Mouse (Mus musculus) v-Abl transformed pro-B cells (cell line): ENCODE results near the gene Cyp2s1.

Experiments used
- in situ Hi-C, 2 experiments: fragments of 400-800 bp; cut with MboI; formaldehyde crosslinking; loops; one replicate each; pipeline ENCODE4 v1.15.1; 2025; ENCODE audit not compliant: unreplicated experiment in 2 of 2

Gene Cyp2s1

DNA sequence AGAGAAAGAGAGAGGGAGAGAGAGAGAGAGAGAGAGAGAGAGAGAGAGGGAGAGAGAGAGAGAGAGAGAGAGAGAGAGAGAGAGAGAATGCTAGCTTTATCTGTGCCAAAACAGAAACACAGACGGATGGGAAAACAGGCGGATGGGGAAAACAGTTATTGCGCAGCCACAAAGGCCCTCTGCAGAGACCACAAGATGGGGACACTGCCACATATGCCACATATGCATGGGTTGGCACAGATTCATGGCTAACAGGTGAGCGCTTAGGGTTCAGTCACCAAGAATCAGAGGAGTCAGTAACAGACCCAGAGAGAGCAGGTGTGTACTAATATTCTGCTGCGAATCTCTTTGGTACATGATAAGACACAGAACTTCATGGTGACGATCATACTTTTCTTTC lies 34.0 kb downstream of the Cyp2s1 start:
- in situ Hi-C loops = no loop called here

DNA sequence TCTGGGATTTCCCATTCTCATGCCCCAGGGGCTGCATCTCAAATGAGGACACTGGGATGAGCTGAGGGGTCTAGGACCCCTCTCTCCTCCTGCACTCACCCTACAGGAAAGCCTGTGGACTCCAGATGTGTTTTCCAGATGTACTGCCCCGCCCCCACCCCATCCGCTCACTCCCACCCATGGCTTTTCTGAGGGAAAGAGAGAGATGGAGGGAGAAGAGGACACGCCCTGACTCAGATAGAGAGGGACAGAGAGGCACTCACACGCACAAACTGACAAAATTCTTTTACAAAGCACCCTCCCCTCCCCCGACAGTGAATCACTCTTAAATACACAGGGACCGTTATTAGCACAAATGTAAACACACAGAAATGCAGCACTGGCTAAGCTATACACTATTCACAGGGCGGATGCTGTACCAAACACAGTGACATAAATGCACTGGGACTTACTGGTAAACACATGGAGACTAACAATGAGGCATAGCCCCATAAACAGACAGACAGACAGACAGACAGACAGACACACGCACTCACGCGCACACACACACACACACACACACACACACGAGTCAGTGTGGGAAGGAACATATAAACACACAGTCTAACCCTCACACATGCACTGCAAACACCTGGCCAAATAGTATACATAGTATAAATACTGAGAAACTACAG lies 34.6 kb downstream of the Cyp2s1 start:
- in situ Hi-C loops = no loop called here

DNA sequence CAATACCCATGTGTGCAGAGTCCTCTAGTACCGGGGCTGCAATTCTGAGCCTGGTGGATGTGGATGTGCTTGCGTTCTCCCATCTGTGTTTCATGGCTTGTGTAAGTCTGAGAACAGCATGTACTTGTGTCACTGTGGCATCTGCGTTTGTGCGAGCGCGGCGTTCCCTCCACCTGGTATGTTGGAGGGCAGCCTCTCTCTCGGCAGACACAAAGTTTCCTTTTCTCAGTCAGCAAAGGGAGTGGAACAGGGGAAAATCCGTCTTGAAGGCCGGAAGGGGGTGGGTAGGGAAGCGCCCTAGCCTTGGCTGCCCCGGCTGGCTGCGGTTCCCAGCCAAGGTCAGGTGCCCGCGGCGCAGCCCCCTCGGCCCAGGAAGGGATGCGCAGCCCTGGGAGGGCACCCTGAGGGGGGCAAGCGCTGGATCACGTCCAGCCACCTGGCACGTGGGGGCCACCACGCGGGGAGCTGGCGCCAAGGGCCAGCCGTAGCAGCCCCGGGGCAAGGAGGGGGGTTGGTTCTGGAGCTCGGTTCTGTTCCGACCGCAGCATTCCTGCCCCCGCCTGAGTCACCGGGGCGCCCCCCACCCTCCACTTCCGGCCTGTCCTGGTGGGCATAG lies 35.3 kb downstream of the Cyp2s1 start:
- in situ Hi-C loops = no loop called here

DNA sequence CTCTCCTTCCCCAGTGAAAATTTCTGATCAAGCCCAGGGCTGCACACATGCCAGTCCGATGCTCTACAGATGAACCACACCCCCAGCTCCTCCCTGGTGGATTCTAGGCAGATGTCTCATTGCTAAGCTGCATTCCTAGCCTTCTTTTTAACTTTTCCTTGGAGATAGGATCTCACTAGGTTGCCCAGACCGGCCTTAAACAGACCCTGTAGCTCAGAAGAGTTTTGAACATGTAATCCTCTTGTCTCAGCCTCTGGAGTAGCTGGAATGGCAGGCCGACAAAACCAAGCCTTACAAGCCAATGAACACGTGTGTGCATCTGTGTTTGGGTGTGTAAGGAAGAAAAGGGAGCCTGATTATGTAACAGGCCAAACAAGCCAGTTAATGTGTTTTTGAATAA lies 36.0 kb downstream of the Cyp2s1 start:
- in situ Hi-C loops = no loop called here

DNA sequence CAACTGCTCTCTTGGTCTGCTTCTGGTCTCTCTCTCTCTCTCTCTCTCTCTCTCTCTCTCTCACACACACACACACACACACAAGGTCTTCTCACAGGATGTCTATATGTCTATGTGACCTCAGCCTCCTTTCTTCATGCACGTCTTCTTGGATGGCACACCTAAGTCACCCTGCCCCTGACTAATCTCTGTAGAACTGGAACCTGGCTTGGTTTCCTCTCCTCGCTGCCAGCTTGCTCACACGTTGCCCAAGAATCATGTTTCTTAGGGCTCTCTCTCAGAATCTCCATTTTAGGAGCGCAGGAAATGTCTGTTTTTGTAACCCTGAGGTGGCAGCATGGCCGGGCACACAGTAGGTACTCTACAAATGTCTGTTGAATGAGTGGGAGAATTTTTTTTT lies 36.7 kb downstream of the Cyp2s1 start:
- in situ Hi-C loops = no loop called here

DNA sequence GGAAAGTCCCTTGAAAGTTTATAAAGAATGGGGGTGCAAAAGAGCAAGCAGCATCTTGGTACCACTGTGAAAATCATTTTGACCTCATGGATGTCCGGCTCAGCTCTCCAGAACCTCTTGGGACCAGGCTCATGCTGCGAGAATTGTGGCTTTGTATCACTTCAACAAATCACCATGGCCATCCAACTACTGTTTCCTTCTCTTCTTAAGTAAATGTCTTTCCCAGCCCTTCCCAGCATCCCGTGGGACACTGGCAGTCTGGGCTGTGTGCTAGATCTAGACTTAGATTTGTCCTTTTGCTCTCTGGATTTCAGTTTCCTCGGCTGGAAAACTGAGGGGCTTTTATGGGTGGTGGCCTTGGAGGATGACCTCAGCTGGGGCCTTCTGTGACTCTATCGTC lies 48.5 kb downstream of the Cyp2s1 start:
- in situ Hi-C loops = loop anchor here (25.0 kb wide), 4 partner anchors 1369 to 1681 kb away; partner anchors contain the start of genes Zfp61 (in 2 of the 2), Zfp94 (in 2 of the 2) and Zfp180 (in 1 of the 2)

DNA sequence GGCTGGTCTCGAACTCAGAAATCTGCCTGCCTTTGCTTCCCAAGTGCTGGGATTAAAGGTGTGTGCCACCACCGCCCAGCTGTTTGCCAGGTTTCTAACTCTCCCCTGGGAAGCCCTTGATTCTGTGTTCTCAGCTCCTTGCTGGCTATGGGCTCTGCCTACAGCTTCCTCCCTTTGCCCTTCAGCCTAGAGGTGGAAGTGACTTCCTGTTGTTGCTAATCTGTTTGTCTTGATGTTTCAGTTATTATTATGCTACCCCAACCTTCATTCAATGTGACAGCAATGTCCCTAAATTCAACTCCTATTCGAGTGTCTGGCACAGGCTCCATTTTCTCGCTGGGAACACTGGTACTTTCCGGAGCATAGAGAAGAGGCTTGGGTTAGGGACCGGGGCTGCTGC lies 50.6 kb downstream of the Cyp2s1 start:
- in situ Hi-C loops = loop anchor here (25.0 kb wide), 4 partner anchors 1371 to 1679 kb away; partner anchors contain the start of genes Zfp61 (in 2 of the 2), Zfp94 (in 2 of the 2) and Zfp180 (in 1 of the 2)

DNA sequence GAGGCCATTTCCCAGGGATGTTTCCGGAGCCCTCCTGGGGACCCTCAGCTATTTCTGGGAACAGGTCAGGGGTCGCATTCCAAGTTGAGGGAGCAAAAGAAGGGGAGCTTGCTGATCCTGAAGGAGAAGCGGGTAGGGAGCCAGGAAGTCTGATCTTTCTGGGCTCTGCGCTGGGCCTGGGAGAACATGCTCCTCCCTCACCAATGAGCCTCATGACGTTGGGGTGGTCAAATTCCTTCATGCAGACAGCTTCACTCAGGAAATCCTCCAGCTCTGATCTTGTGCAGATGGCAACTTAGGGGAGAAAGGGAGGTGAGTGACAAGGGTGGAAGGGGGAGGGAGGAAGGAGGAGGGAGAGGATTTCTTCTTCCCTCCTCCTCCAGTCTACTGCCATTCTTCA lies 52.5 kb downstream of the Cyp2s1 start:
- in situ Hi-C loops = loop anchor here (25.0 kb wide), 4 partner anchors 1373 to 1677 kb away; partner anchors contain the start of genes Zfp61 (in 2 of the 2), Zfp94 (in 2 of the 2) and Zfp180 (in 1 of the 2)

DNA sequence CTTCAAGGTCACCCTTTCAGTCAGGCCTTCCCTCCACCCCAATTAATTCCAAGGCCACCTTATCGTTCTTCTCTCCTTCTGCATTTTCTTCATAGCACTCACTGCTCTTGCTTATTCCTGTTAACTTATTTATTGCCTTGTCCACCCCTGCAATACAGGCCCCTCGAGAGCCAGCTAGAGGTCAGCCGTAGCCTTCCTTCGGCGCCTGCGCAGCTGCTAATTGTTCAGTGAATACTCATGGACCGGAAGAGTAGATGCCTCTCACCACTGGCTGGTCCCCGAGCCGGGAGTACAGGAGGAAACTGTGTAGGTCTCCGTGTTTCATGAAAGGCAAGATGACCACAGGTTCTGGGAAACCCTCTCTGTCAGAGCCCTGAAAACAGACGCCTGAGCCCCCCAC lies 53.0 kb downstream of the Cyp2s1 start:
- in situ Hi-C loops = loop anchor here (25.0 kb wide), 4 partner anchors 1374 to 1676 kb away; partner anchors contain the start of genes Zfp61 (in 2 of the 2), Zfp94 (in 2 of the 2) and Zfp180 (in 1 of the 2)

DNA sequence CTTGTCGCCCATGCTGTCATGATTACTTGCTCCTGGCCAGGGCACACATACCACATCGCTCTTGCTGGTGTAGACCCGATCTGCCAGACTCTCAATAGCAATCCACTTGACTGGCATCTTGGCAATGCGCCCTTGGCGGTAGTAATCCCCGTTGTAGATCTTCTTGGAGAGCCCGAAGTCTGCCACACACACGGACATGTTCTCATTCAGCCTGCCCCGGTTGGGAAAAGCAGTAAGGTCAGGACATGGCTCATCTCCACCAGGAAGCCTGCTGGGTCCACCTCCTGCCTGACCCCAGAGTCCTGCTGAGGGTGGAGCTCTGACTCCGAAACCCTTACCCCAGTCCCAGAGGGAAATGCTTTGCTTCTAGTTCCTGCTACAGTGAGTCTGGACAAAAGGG lies 55.4 kb downstream of the Cyp2s1 start:
- in situ Hi-C loops = loop anchor here (25.0 kb wide), 4 partner anchors 1376 to 1674 kb away; partner anchors contain the start of genes Zfp61 (in 2 of the 2), Zfp94 (in 2 of the 2) and Zfp180 (in 1 of the 2)

DNA sequence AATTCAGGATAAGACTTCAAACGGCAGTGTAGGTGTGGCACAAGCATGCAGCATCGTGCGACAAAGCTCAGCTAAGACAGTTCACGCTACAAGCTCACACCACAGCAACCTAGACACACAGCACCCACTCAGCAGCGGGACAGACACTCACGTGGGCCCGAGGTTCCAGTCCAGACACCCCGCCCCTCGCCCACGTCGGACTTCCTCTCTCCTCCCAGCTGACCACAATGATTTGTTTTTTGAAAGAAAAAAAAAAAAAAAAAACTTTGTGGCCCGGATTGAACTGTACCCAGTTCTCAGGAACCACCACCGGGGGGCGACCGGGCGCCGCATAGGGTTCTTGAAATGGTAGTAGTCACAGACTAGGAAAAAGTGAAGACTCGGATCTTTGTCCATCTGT lies 60.7 kb downstream of the Cyp2s1 start:
- in situ Hi-C loops = loop anchor here (5.0 to 25.0 kb wide), 9 partner anchors 51 to 1919 kb away; partner anchors contain the start of genes Zfp61 (in 2 of the 2), Zfp94 (in 2 of the 2), Arhgef1 (in 1 of the 2) and Map3k10 (in 1 of the 2)

DNA sequence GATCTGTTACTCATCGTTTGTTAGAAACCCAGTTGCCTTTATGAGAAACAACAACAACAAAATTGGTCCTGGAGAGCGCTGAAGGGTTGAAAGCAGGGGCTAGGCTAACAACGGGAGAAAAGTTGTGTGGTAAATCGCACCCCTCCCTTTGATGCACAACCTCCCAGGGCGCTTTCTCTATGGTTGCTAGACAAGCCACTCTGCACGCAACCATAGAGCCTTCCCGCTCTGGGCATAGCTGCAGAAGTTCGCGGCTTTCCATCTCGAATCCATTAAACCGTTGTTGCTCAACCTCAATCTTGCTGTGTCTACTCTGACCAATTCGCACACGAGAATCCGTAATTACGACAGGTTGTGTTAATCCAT lies 61.3 kb downstream of the Cyp2s1 start:
- in situ Hi-C loops = loop anchor here (5.0 to 25.0 kb wide), 9 partner anchors 52 to 1919 kb away; partner anchors contain the start of genes Zfp61 (in 2 of the 2), Zfp94 (in 2 of the 2), Arhgef1 (in 1 of the 2) and Map3k10 (in 1 of the 2)

DNA sequence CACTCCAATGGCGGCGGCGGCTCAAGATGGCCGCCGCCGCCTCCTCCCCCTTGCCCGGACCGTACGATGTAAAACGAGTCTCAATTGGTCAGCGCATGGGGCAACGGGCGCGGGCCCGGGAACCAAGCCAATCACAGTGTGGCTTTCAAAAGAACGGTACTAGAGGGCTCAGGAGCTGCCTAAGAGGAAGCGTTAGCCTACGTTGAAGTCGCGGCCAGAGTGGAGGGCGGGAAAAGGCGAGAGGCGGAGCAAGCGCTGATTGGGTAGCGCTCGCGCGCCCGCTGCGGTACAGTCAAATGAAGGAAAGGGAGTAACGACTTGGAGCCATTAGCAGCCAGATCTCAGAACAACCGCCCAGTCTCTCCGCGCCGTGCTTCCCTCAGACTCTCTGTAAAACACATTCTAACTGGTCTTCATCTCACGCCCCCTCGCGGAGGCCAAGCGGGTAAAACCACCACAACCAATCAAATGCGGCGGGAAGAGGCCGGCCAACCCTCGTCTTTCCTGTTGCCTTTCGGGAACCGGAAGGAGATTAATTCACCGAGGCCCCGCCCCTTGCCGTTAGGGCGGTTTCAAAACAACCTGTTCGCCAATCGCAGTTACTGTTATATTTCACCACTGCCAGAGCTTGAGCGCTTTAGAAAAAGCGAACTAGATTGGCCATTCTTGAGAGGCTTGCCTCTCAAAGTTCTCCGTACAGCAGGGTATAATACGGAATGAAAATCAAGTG lies 61.8 kb downstream of the Cyp2s1 start, which contains the start of gene Hnrnpul1:
Gene Hnrnpul1 (minus strand): TSS at position 20 of the 730 bp plus-strand sequence.
- in situ Hi-C loops = loop anchor here (5.0 to 25.0 kb wide), 13 partner anchors 43 to 1920 kb away; partner anchors contain the start of genes Zfp61 (in 2 of the 2), Zfp94 (in 2 of the 2), Arhgef1 (in 1 of the 2) and B9d2 (in 1 of the 2)

DNA sequence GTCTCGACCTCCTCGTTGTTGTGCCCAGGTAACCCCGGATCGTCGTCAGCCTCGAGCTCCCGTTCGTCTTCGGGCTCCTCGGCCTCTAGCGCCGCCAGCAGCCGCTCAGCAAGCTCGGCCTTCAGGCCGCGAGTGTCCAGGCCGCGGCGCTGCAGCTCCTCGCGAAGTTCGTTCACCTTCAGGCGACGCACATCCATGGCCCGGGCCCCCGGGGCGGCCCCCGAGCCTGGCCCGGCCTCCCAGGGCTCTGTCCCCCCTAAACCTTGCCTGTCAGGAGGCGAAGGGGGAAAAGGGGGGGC lies 62.3 kb downstream of the Cyp2s1 start:
- in situ Hi-C loops = loop anchor here (5.0 to 25.0 kb wide), 10 partner anchors 42 to 1920 kb away; partner anchors contain the start of genes Zfp61 (in 2 of the 2), Zfp94 (in 2 of the 2), Arhgef1 (in 1 of the 2) and B9d2 (in 1 of the 2)

DNA sequence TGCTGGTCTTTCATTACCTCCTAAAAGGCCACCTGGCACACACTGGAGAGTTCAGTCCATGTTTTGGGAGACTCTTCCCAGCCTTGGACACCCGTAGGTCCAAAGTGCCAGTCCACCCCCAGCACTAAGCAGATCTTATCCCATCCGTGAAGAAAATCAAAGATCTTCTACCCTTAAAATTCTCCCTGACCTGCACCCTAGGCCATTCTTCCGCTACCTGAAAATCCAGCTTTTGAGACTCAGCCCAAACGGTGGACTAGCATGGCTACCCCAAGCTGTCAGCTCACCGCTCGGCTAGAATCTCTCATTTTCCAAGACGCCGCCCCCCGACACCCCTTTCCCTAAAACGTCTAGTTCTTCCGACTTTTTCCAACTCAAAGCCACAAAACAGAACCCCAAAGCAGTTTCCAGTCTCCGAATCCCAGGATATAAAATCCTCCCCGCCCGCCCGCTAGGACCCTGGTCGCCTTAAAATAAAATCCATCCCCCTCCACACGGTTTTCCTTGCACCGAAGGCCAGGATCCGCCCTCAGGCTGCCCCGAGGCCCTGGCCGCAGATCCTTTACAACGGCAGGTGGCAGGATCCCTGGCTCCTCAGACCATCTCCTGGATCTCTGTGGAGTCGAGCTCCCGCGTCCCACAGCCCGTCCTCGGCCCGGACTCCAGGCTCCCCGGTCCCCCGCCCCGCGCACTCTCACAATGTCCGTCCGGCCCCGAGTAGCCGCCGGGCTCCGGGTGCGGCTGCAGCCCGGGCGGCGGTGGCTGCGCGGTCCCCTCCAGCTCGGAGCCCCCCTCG lies 62.9 kb downstream of the Cyp2s1 start:
- in situ Hi-C loops = loop anchor here (5.0 to 25.0 kb wide), 10 partner anchors 42 to 1921 kb away; partner anchors contain the start of genes Zfp61 (in 2 of the 2), Zfp94 (in 2 of the 2), Arhgef1 (in 1 of the 2) and B9d2 (in 1 of the 2)

DNA sequence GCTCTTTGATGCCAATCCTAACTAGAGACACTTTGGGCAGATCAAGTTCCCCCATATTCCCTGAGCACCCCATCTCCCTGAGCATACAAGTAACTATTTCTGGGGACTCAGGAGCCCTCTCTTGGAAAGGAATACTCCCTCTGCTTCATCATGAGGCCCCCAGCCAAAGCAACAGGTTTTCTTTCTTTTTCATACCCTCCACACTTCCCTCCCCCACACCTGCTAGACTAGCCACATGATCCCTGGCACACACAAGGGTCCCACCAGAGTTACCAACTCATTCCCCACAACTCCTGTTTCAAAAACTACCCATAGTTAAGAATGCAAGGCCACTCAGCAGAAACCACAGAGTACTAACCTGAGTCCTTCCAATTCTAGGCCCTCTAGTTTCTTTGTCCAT lies 63.6 kb downstream of the Cyp2s1 start:
- in situ Hi-C loops = loop anchor here (5.0 to 25.0 kb wide), 10 partner anchors 41 to 1922 kb away; partner anchors contain the start of genes Zfp61 (in 2 of the 2), Zfp94 (in 2 of the 2), Arhgef1 (in 1 of the 2) and B9d2 (in 1 of the 2)
